Mouse (Mus musculus): ENCODE data around the gene Vamp2. TPM values are rescaled to one million over a fixed set of nuclear protein-coding genes. Genes with fewer than 3 reads are reported as not detected.

The Vamp2 gene
- polyA plus RNA-seq, 1 experiment from 2014 or later: 43.0 TPM

DNA sequence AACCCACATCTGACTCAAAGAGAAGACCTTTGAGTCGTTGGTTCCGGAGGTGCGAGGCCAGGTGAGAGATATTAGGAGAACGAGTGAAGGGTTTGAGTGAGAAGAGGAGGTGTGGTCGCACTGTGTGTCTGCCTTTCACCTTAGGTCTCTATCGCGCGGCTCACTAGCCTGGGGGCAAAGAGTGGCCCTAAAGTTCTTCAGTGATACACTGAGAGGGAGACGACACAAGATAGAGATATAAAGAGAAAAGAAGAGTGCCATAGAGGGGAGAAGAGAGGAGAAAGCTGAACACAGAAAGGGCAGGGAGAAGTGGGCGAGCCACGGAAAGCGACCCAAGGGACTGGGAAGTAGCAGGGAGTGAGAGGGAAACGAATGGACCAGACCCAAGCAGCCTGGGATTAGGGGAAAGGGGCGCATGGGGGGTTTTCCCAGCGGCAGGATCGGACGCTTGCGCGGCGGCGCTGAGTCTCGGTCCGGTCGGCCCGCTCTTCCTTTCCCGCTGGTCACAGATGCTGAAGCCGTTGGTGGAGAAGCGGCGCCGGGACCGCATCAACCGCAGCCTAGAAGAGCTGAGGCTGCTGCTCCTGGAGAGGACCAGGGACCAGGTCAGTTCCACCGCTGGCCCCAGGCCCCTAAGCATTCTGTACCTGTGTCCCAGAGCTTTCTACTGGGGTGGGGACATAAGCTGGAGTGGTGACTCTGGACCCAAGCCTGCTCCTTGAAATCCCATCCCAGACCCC lies 32.9 kb downstream of the Vamp2 start:
- Histone ChIP-seq H3K4me1 (replicated peaks; ENCODE audit: control insufficient read depth, insufficient read depth) (peaks cover 2% of the 10 kb centered on the region; the same call in 1 of the 2 replicates), H3K27me3 (ENCODE audit: control insufficient read depth, insufficient read depth, low read length) (no peaks in the 10 kb centered on the region), H3K4me3 (ENCODE audit: low read depth, low read length) (peak overlapping the region; percentile 68), H3K9ac (ENCODE audit: low read length) (peak overlapping the region; percentile 77), H3K36me3 (ENCODE audit: control insufficient read depth, insufficient read depth, low read length) (no peaks in the 10 kb centered on the region), H3K4me2 (replicated peaks; ENCODE audit: low read depth) (peak overlapping the region; percentile 83), H3K27ac (replicated peaks) (peak overlapping the region; percentile 88), H3K9me3 (ENCODE audit: control insufficient read depth, low read length) (no peaks in the 10 kb centered on the region)
- no peak for TF ChIP-seq CTCF (IDR thresholded peaks at IDR 0.05; ENCODE audit: low read depth)
- no peak for TF ChIP-seq EP300 (optimal IDR thresholded peaks at IDR 0.05)
- peak; percentile 48 for DNase-seq (ENCODE audit: low spot score)
- WGBS: 2% methylated on average over 30 of the region's 33 CpGs
- no peak for ATAC-seq (ENCODE audit: low FRiP score, low TSS enrichment)

DNA sequence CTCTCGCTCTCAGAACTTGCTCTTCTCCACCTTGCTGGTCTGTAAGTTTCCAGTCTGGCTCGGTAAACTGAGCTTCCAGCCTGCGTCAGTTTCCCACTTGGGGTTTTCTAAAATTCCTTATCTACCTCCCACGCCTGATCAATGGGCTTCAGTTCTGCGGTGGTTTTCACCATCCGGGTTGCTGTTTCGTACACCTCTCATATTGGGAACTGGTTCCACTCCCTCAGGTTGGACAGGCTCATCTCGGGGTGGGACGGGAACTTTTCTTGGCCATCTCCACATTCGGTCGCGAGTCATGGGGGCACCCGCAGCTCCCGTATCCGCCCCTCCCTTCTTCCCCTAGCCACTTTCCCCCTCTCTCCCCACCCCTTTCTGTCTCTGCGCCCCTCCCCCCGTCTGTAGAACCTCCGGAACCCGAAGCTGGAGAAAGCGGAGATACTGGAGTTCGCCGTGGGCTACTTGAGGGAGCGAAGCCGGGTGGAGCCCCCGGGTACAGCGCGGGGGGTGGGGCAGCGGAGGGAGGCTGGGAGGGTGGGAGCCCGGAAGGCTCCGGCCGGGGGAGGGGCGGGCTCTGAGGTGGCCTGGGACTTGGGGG lies 33.5 kb downstream of the Vamp2 start:
- ATAC-seq (ENCODE audit: low FRiP score, low TSS enrichment) (no peak), DNase-seq (ENCODE audit: low spot score) (no peak)
- H3K9me3 ChIP-seq (ENCODE audit: control insufficient read depth, low read length): no peaks in the 10 kb centered on the region
- no peaks in the 10 kb centered on the region for H3K27me3 ChIP-seq (ENCODE audit: control insufficient read depth, insufficient read depth, low read length)
- H3K4me1 ChIP-seq (replicated peaks; ENCODE audit: control insufficient read depth, insufficient read depth): peaks cover 2% of the 10 kb centered on the region; the same call in 1 of the 2 replicates
- H3K9ac ChIP-seq (ENCODE audit: low read length): peak overlapping the region; percentile 77
- TF ChIP-seq CTCF (IDR thresholded peaks at IDR 0.05; ENCODE audit: low read depth): no peak
- TF ChIP-seq EP300 (optimal IDR thresholded peaks at IDR 0.05): no peak
- H3K36me3 ChIP-seq (ENCODE audit: control insufficient read depth, insufficient read depth, low read length): no peaks in the 10 kb centered on the region
- 1% methylated on average over 24 of the region's 32 CpGs for WGBS
- peak overlapping the region; percentile 88 for H3K27ac ChIP-seq (replicated peaks)
- peak overlapping the region; percentile 68 for H3K4me3 ChIP-seq (ENCODE audit: low read depth, low read length)
- H3K4me2 ChIP-seq (replicated peaks; ENCODE audit: low read depth): peak overlapping the region; percentile 83

GRCm38 (mm10) chr11:69122336-69122951 lies 34.2 kb downstream of the Vamp2 start, which contains the start of gene 9130213A22Rik:
Gene 9130213A22Rik, minus strand, starts transcription at chr11:69122589.
- Histone ChIP-seq H3K9me3 (ENCODE audit: control insufficient read depth, low read length) (no peaks in the 10 kb centered on the region), H3K27ac (replicated peaks) (peak within 1 kb of the TSS; percentile 89), H3K4me2 (replicated peaks; ENCODE audit: low read depth) (peak within 1 kb of the TSS; percentile 83), H3K9ac (ENCODE audit: low read length) (peak within 1 kb of the TSS; percentile 77), H3K36me3 (ENCODE audit: control insufficient read depth, insufficient read depth, low read length) (no peaks in the 10 kb centered on the region), H3K27me3 (ENCODE audit: control insufficient read depth, insufficient read depth, low read length) (no peaks in the 10 kb centered on the region), H3K4me3 (ENCODE audit: low read depth, low read length) (peak within 1 kb of the TSS; percentile 68), H3K4me1 (replicated peaks; ENCODE audit: control insufficient read depth, insufficient read depth) (peaks cover 2% of the 10 kb centered on the region; the same call in 1 of the 2 replicates)
- peak; percentile 87 for DNase-seq (ENCODE audit: low spot score)
- no peak for TF ChIP-seq EP300 (optimal IDR thresholded peaks at IDR 0.05)
- peak; percentile 80 for TF ChIP-seq CTCF (IDR thresholded peaks at IDR 0.05; ENCODE audit: low read depth)
- 0% methylated on average over 63 of the region's 66 CpGs for WGBS
- ATAC-seq (ENCODE audit: low FRiP score, low TSS enrichment): peak; percentile 50

DNA sequence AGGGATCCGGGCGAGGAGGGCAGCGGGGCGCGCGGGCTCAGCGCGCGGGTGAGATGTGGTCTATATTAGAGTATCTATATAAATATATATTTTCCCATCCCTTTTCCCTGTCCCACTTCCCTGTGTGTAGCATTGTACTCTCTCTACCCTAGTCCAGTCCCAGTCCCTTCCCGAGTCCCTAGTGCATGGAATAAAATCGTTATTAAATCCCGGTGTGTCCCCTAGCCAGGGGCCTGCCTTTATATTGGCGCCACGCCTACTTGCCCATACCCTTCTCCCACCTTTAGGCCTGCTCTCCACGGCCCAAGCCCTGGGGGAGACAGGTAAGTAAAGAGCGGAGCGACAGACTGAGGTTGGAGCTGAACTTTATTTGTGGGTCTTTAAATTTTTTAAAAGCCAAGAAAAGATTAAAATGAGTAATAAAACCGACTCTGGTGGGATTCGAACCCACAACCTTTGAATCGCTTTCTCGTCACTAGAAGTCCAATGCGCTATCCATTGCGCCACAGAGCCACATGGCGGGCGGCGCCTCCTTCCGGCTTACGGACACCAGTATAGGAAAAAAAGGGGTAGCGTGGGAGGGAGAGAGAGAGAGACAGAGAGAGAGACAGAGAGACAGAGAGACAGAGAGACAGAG lies 34.9 kb downstream of the Vamp2 start:
- under 1% methylated on average over 29 of the region's 29 CpGs for WGBS
- peak; percentile 89 for DNase-seq (ENCODE audit: low spot score)
- no peak for TF ChIP-seq EP300 (optimal IDR thresholded peaks at IDR 0.05)
- TF ChIP-seq CTCF (IDR thresholded peaks at IDR 0.05; ENCODE audit: low read depth): peak; percentile 50
- Histone ChIP-seq H3K9ac (ENCODE audit: low read length) (peak overlapping the region; percentile 77), H3K9me3 (ENCODE audit: control insufficient read depth, low read length) (no peaks in the 10 kb centered on the region), H3K27me3 (ENCODE audit: control insufficient read depth, insufficient read depth, low read length) (no peaks in the 10 kb centered on the region), H3K36me3 (ENCODE audit: control insufficient read depth, insufficient read depth, low read length) (no peaks in the 10 kb centered on the region), H3K4me3 (ENCODE audit: low read depth, low read length) (peak overlapping the region; percentile 68), H3K4me1 (replicated peaks; ENCODE audit: control insufficient read depth, insufficient read depth) (peaks cover 2% of the 10 kb centered on the region; the same call in 1 of the 2 replicates), H3K27ac (replicated peaks) (peak overlapping the region; percentile 89), H3K4me2 (replicated peaks; ENCODE audit: low read depth) (peak overlapping the region; percentile 83)
- ATAC-seq (ENCODE audit: low FRiP score, low TSS enrichment): peak; percentile 0; the same call in 1 of the 2 replicates

DNA sequence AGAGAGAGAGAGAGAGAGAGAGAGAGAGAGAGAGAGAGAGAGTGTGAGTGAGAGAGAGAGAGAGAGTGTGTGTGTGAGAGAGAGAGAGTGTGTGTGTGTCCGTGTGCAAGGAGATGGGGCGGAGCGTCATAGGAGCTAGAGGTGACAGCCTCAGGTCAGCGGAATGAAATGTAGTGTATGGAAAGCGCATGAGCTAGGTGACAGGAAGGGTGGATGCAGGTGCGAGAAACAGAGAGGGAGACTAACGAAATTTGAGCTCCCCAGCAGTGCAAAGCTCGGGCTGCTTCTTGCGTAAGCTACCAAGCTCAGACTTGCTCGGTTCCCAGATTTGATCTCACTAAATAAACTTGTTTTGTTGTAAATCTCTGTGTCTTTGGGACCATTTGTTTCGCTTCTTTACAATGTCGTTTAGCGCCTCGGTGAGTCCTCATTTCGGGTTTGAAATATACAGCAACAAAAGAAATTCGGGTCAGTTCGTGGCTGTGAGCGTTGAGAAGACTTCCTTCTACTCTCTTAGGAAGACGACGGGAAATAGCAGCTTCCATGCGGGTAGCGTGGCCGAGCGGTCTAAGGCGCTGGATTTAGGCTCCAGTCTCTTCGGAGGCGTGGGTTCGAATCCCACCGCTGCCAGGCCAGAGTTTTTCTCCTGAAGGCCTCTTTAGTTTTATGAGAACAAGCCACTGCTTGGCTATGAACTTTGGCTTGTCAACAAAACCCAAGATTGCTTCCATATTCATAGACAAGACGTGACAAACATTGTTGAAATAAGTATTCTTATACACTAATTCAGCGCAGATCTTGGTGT lies 35.6 kb downstream of the Vamp2 start:
- Histone ChIP-seq H3K9ac (ENCODE audit: low read length) (peak overlapping the region; percentile 58), H3K27ac (replicated peaks) (peak overlapping the region; percentile 89), H3K27me3 (ENCODE audit: control insufficient read depth, insufficient read depth, low read length) (no peaks in the 10 kb centered on the region), H3K4me3 (ENCODE audit: low read depth, low read length) (peak overlapping the region; percentile 68), H3K36me3 (ENCODE audit: control insufficient read depth, insufficient read depth, low read length) (no peaks in the 10 kb centered on the region), H3K4me1 (replicated peaks; ENCODE audit: control insufficient read depth, insufficient read depth) (peaks cover 2% of the 10 kb centered on the region; the same call in 1 of the 2 replicates), H3K9me3 (ENCODE audit: control insufficient read depth, low read length) (no peaks in the 10 kb centered on the region), H3K4me2 (replicated peaks; ENCODE audit: low read depth) (peak overlapping the region; percentile 83)
- TF ChIP-seq CTCF (IDR thresholded peaks at IDR 0.05; ENCODE audit: low read depth) (no peak), EP300 (optimal IDR thresholded peaks at IDR 0.05) (peak; percentile 81)
- peak; percentile 62 for ATAC-seq (ENCODE audit: low FRiP score, low TSS enrichment)
- peak; percentile 87 for DNase-seq (ENCODE audit: low spot score)
- WGBS: under 1% methylated on average over 31 of the region's 31 CpGs

Measured in stomach, postnatal 0 days (tissue).